Mouse (Mus musculus): ENCODE data around the gene Zfp729a.

Gene Zfp729a

GRCm38 (mm10) chr13:67637294-67638007 is at the start of gene Zfp729a, which contains the start of gene Gm49345:
Zfp729a (minus strand) TSS chr13:67637791.
Gm49345 (minus strand) TSS chr13:67637769.
- in situ Hi-C loops (cut with MboI, MseI): loop anchor here (5.0 kb wide), 1 partner anchor 50 kb away; the partner anchor contains the start of gene Zfp738

GRCm38 (mm10) chr13:67686971-67687370 is 49.4 kb upstream of the Zfp729a start, which contains the start of gene Zfp738:
Zfp738 (minus strand) TSS chr13:67687071.
- in situ Hi-C loops (cut with MboI, MseI): loop anchor here (5.0 to 10.0 kb wide), 2 partner anchors 50 to 182 kb away; partner anchors contain the start of genes Gm49345, Zfp58 and Zfp729a

DNA sequence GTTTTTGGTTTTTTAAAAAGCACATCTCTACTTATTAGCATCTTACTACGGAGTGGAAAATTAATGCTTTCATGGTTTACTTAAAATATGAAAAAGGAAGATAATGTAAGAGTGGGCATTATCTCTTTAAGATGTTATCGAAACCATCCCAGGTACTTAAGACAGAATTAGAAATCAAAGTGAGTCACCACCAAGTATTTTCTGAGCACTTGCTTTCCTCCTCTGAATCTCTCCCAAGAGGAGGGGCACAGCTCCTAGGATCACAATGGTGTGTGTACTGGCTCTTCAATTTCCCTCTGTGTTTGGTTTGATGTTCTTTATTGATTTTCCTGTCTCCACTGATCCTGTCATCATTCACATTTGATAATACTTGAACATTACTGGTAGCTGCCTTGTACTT is 46.2 kb upstream of the Zfp729a start:
- in situ Hi-C loops (cut with MboI, MseI): loop anchor here (10.0 kb wide), 1 partner anchor 179 kb away; the partner anchor contains the start of gene Zfp58

- in situ Hi-C loops (cut with MboI, MseI): loop anchor here (10.0 kb wide), 1 partner anchor 178 kb away; the partner anchor contains the start of gene Zfp58
These were observed 45.6 kb upstream of the Zfp729a start for GRCm38 (mm10) chr13:67682959-67683735.

GRCm38 (mm10) chr13:67674902-67675301 is 37.3 kb upstream of the Zfp729a start:
- in situ Hi-C loops (cut with MboI, MseI): no loop called here

- in situ Hi-C loops (cut with MboI, MseI): loop anchor here (10.0 kb wide), 1 partner anchor 1092 kb away; no protein-coding TSS in a partner anchor
These were observed 14.9 kb upstream of the Zfp729a start for GRCm38 (mm10) chr13:67652496-67652895.

DNA sequence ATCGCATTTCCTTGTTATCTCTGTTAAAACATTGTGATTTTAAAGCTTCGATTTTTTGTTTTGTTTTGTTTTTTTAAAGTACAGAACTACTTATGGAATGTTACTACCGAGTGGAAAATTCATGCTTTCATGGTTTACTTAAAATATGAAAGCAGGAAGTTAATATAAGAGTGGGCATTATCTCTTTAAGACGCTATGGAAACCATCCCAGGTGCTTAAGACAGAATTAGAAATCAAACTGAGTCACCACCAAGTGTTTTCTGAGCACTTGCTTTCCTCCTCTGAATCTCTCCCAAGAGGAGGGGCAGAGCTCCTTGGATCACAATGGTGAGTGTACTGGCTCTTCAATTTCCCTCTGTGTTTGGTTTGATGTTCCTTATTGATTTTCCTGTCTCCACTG is 27.5 kb downstream of the Zfp729a start:
- in situ Hi-C loops (cut with MboI, MseI): no loop called here

DNA sequence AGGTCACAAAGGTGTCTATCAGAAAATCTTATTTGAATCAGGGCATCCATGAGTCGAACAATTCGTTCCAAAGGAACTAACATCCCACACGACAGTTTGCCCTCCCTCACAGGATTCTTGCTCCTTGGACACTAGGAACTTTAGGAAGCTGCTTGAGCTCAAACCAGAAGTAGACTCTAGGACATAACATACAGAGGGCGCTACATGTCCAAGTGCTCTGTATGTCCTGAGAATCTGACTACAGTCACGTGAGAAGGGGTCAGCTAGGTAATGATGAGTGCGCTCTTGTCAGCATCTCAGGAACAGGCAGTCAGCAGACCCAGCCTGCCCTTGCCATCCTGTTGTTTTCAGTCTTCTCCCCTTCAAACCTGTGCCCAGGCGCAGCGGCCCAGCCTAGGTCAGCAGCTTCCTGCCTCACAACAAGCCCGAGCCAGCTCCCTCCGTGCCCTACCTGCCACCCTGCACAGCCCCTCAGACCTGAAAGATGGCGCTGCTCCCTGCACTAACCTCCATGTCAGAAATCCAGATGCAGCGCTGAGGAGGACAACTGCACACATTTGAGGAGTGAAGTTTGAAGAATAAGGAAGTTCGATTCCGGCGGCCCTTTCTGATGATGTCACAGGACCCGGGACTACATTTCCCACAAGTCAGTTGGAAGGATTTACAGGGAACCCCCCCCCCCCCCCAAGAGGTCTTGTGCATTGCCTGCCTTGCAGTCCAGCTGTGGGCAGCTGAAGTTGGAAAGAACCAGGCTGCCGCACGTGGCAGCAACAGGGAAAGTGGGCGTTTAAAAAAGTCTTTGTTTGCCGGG is 28.3 kb downstream of the Zfp729a start, which contains the start of gene Zfp729b:
Gene Zfp729b, minus strand, starts transcription at position 642 of the 811 bp plus-strand sequence.
- in situ Hi-C loops (cut with MboI, MseI): no loop called here

DNA sequence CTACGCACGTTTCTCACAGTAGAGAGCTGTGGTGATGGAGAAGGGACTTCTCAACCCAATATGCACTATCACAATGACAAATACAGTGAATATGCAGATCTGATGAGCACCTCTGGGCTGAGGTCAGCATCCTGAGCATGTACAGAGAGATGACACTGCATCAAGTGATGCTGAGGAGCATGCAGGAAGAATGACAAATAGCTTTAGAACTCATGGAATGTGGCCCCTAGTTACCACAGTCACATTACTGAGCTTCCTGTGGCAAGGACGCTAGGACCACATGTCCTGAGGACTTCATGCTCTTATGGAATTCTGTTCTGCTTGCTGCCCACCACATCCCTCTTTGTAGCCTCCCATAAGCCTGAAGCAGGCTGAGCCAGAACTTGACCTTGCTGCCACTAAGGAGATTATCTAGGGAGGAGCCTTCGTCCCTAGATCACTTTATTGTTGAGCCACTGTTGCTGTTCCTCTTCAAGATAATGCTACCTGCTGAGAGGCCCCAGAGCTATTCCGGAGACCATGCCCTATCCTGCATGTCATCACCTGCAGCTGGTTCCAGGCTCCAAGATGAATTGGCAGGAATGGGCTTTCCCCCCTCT is 64.9 kb downstream of the Zfp729a start:
- in situ Hi-C loops (cut with MboI, MseI): no loop called here
